In the genomic region with DNA sequence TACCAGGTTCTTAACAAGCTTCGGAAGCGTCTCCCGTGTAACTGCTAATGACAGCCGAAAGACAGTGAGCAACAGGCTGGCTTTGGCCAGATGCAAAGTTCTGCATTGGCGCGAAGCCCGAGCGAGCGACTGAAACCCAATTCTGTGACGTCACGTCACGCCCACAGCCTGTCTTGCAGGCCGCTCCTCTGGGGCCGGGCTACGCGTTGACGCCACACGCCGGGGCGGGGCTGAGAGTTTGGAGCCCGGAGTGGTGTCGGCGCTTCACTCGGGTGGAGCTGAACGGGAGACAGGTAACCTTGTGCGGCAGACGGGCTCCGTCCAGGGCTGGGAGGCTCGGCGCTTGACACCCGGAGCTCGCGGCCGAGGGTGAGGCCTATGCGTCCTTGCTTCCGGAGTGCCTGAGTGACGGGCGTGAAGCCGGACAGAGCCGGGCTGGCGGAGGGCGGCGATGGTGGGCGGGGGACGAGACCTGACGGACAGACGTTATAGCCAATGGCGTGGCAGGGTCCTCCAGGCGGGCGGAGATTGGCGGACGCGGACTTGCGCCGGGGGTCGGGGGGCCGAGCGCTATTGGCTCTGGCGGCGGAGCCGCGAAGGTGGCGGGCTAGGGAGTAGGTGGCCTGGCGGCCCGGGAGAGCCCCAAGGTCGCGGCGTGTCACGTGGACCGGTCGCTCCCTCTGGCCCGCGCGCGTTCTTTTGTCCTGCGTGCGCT, we compare ENCODE assay signal across 8 mouse cellular contexts. TPM values are rescaled to one million over a fixed set of nuclear protein-coding genes. Genes with fewer than 3 reads are reported as not detected.
A peak's percentile ranks its signal among the peaks of the same experiment; 100 is the strongest.
DNase-seq lines count a peak whose midpoint lies in the region; ATAC-seq and TF ChIP-seq lines count a peak whose summit lies in the region.

A gene (plus strand): TSS at position 233 of the 715 bp plus-strand sequence.

- peak; percentile 98 for DNase-seq in 416B (ENCODE audit: low read depth)
- DNase-seq in heart, adult 8-10 months (ENCODE audit: low spot score): peak; percentile 98
- peak; percentile 99 for DNase-seq in kidney, adult 9 months
- DNase-seq in limb, embryonic 14.5 days (ENCODE audit: low spot score): peak; percentile 97
- DNase-seq in midbrain, postnatal 0 days (ENCODE audit: low spot score): peak; percentile 99
- peak; percentile 98 for DNase-seq in spleen, postnatal 14 days (ENCODE audit: low spot score in 2 of 2)

- peak; percentile 70 for TF ChIP-seq POLR2A in bone marrow, adult 2 months (IDR thresholded peaks at IDR 0.05; ENCODE audit: borderline replicate concordance, control insufficient read depth, low read depth, low read length)
- TF ChIP-seq POLR2A in limb, embryonic 14.5 days (IDR thresholded peaks at IDR 0.05; ENCODE audit: borderline replicate concordance, extremely low read depth, insufficient read depth, insufficient read length): 0 out of 2 replicates have a peak, but pooled peaks have one; percentile 62

- H3K27me3 ChIP-seq in embryonic facial prominence, embryonic 15.5 days: no peaks in the 10 kb centered on the region
- no peaks in the 10 kb centered on the region for H3K27me3 ChIP-seq in limb, embryonic 14.5 days (ENCODE audit: control insufficient read depth, insufficient read depth, low read length)
- no peaks in the 10 kb centered on the region for H3K27me3 ChIP-seq in midbrain, postnatal 0 days (ENCODE audit: insufficient read depth, low read length)

- peak within 1 kb of the TSS; percentile 98 for H3K4me3 ChIP-seq in bone marrow, adult 2 months (replicated peaks; ENCODE audit: control insufficient read depth, low read depth, low read length)
- peak within 1 kb of the TSS; percentile 74 for H3K4me3 ChIP-seq in embryonic facial prominence, embryonic 15.5 days (replicated peaks)
- H3K4me3 ChIP-seq in limb, embryonic 14.5 days (replicated peaks; ENCODE audit: low read length): peak within 1 kb of the TSS; percentile 88
- H3K4me3 ChIP-seq in midbrain, postnatal 0 days (ENCODE audit: low read depth, low read length): peak within 1 kb of the TSS; percentile 51

- H3K4me1 ChIP-seq in bone marrow, adult 2 months (ENCODE audit: control insufficient read depth, insufficient read depth, low read length): peaks cover 1% of the 10 kb centered on the region
- peaks cover 7% of the 10 kb centered on the region for H3K4me1 ChIP-seq in embryonic facial prominence, embryonic 15.5 days
- peaks cover 5% of the 10 kb centered on the region; the same call in 1 of the 2 replicates for H3K4me1 ChIP-seq in limb, embryonic 14.5 days (ENCODE audit: control insufficient read depth, insufficient read depth, low read length)
- H3K4me1 ChIP-seq in midbrain, postnatal 0 days (ENCODE audit: insufficient read depth, low read length): peaks cover 6% of the 10 kb centered on the region; the same call in 1 of the 2 replicates

- under 1% methylated on average over 74 of the region's 77 CpGs for whole genome bisulfite sequencing in bone marrow, adult 2 months
- 0% methylated on average over 68 of the region's 77 CpGs for WGBS in embryonic facial prominence, embryonic 15.5 days
- under 1% methylated on average over 58 of the region's 77 CpGs for WGBS in limb, embryonic 14.5 days
- under 1% methylated on average over 72 of the region's 77 CpGs for WGBS in midbrain, postnatal 0 days

- H3K36me3 ChIP-seq in embryonic facial prominence, embryonic 15.5 days: no peaks in the 10 kb centered on the region
- no peaks in the 10 kb centered on the region; the same call in 1 of the 2 replicates for H3K36me3 ChIP-seq in limb, embryonic 14.5 days (ENCODE audit: control insufficient read depth, insufficient read depth, low read length)
- H3K36me3 ChIP-seq in midbrain, postnatal 0 days (ENCODE audit: insufficient read depth, low read length): no peaks in the 10 kb centered on the region

- no peak for TF ChIP-seq CTCF in bone marrow, adult 2 months (IDR thresholded peaks at IDR 0.05; ENCODE audit: control insufficient read depth, insufficient read depth, low read length)
- TF ChIP-seq CTCF in midbrain, postnatal 0 days (IDR thresholded peaks at IDR 0.05): no peak

- no peaks in the 10 kb centered on the region for H3K9me3 ChIP-seq in embryonic facial prominence, embryonic 15.5 days (replicated peaks)
- H3K9me3 ChIP-seq in limb, embryonic 14.5 days (ENCODE audit: control insufficient read depth, low read length): no peaks in the 10 kb centered on the region
- H3K9me3 ChIP-seq in midbrain, postnatal 0 days (ENCODE audit: low read length): no peaks in the 10 kb centered on the region

- peak within 1 kb of the TSS; percentile 65 for H3K9ac ChIP-seq in embryonic facial prominence, embryonic 15.5 days
- H3K9ac ChIP-seq in limb, embryonic 14.5 days (ENCODE audit: low read depth, low read length, severe bottlenecking): peak within 1 kb of the TSS; percentile 74
- H3K9ac ChIP-seq in midbrain, postnatal 0 days (replicated peaks; ENCODE audit: low read length, poor library complexity, severe bottlenecking): peak within 1 kb of the TSS; percentile 63

- ATAC-seq in embryonic facial prominence, embryonic 15.5 days (ENCODE audit: insufficient number of reproducible peaks, low FRiP score, low TSS enrichment, low read depth): peak; percentile 98
- peak; percentile 99 for ATAC-seq in limb, embryonic 14.5 days (ENCODE audit: low FRiP score, low read depth)
- ATAC-seq in midbrain, postnatal 0 days (ENCODE audit: low FRiP score): peak; percentile 97

- peak within 1 kb of the TSS; percentile 99 for H3K27ac ChIP-seq in bone marrow, adult 2 months (ENCODE audit: control insufficient read depth, insufficient read depth, low read depth, low read length, poor library complexity)
- peak within 1 kb of the TSS; percentile 93 for H3K27ac ChIP-seq in embryonic facial prominence, embryonic 15.5 days (replicated peaks)
- peak within 1 kb of the TSS; percentile 87 for H3K27ac ChIP-seq in limb, embryonic 14.5 days (replicated peaks; ENCODE audit: low read depth, low read length)
- peak within 1 kb of the TSS; percentile 86 for H3K27ac ChIP-seq in midbrain, postnatal 0 days (ENCODE audit: low read depth, low read length)

- H3K4me2 ChIP-seq in embryonic facial prominence, embryonic 15.5 days (replicated peaks): peak within 1 kb of the TSS; percentile 67
- peak within 1 kb of the TSS; percentile 82 for H3K4me2 ChIP-seq in limb, embryonic 14.5 days (replicated peaks; ENCODE audit: low read depth, low read length, severe bottlenecking)
- H3K4me2 ChIP-seq in midbrain, postnatal 0 days (ENCODE audit: low read depth, low read length, poor library complexity, severe bottlenecking): peak within 1 kb of the TSS; percentile 70

RNA-seq across cellular contexts. Expression of the gene that starts here (rescaled TPM):
- 35.0 and 54.8 TPM in 2 replicates for polyA plus RNA-seq in bone marrow, adult 2 months (2011; ENCODE audit: insufficient read depth, insufficient read length, low replicate concordance, missing spikeins)
- 98.5 and 101 TPM in 2 replicates for polyA plus RNA-seq in embryonic facial prominence, embryonic 15.5 days (2015; fragmentation: Nextera tagmentation; extraction: Ambion mirVana)
- total RNA-seq in heart, adult 8-10 months (2022): 1,000 to 10,000 TPM; 1,901 to 2,083 (median 1,945) TPM
- polyA plus RNA-seq in limb, embryonic 14.5 days (2012; rRNA removed): 59.2 and 66.3 TPM in 2 replicates
- polyA plus RNA-seq in limb, embryonic 14.5 days (2014; fragmentation: Nextera tagmentation; extraction: Ambion mirVana): 79.4 and 86.6 TPM in 2 replicates
- 124 and 134 TPM in 2 replicates for total RNA-seq in midbrain, postnatal 0 days (2014; rRNA removed)
- polyA plus RNA-seq in midbrain, postnatal 0 days (2015; fragmentation: Nextera tagmentation; extraction: Ambion mirVana): 136 and 139 TPM in 2 replicates

Comparison
In these comparisons a context has a peak if more than half of its experiments do, and no peak if none do; other contexts are left out.
1. Peak in every context shown above with its lines: DNase-seq, ATAC-seq, H3K4me3 ChIP-seq and H3K27ac ChIP-seq.
2. RNA of the gene that starts here (total RNA-seq): 1,901 to 2,083 TPM in heart, adult 8-10 months; 124 to 134 TPM in midbrain, postnatal 0 days; every median in the first group is over 10 times any median in the second.